ENCODE assay signal across 7 mouse cellular contexts in the genomic region with DNA sequence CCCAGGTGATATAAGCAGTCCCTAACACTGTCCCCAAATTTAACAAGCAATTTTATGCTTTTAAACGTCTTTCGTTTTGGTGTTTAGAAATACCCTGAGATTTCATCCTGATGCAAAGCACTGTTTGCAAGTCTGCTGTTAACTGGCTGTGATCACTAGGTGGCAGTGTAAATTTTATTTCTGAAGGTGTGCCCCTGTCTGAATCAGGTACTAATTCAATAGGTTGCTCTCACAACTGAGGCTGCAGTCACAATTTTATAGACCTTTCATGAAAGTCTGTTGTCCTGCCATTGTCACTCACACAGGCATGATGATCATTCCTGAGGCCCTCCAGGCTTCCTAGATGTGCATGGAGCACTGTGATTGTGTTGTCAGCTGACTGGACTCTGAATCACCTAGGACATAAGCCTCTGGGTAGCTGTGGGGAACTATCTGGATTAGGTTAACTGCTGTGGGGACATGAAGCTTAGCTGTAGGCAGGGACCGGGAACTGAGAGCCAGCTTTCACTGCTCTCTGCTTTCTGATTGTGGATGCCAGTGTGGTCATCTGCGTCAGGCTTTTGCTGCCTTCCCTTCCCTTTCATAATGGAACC. TPM values are rescaled to one million over a fixed set of nuclear protein-coding genes. Genes with fewer than 3 reads are reported as not detected.
DNase-seq lines count a peak whose midpoint lies in the region; ATAC-seq lines count a peak whose summit lies in the region.

No protein-coding gene starts in this region.

- H3K27me3 ChIP-seq in hindbrain, embryonic 14.5 days (ENCODE audit: control insufficient read depth, insufficient read depth, low read length): no peaks in the 10 kb centered on the region
- H3K27me3 ChIP-seq in hindbrain, embryonic 12.5 days: no peaks in the 10 kb centered on the region
- H3K27me3 ChIP-seq in midbrain, embryonic 13.5 days: no peaks in the 10 kb centered on the region
- no peaks in the 10 kb centered on the region for H3K27me3 ChIP-seq in midbrain, embryonic 11.5 days (ENCODE audit: control insufficient read depth, insufficient read depth, low read length)

- no peak overlapping the region for H3K4me3 ChIP-seq in hindbrain, embryonic 14.5 days (replicated peaks; ENCODE audit: low read length)
- H3K4me3 ChIP-seq in hindbrain, embryonic 12.5 days: no peak overlapping the region
- H3K4me3 ChIP-seq in midbrain, embryonic 13.5 days (replicated peaks): no peak overlapping the region
- H3K4me3 ChIP-seq in midbrain, embryonic 11.5 days (ENCODE audit: low read depth, low read length): no peak overlapping the region

- H3K4me2 ChIP-seq in hindbrain, embryonic 14.5 days (replicated peaks): no peak overlapping the region
- H3K4me2 ChIP-seq in hindbrain, embryonic 12.5 days (replicated peaks): no peak overlapping the region
- H3K4me2 ChIP-seq in midbrain, embryonic 13.5 days (replicated peaks): no peak overlapping the region
- H3K4me2 ChIP-seq in midbrain, embryonic 11.5 days: no peak overlapping the region

- no peaks in the 10 kb centered on the region for H3K9me3 ChIP-seq in hindbrain, embryonic 14.5 days (ENCODE audit: control insufficient read depth, low read length)
- H3K9me3 ChIP-seq in hindbrain, embryonic 12.5 days (replicated peaks): no peaks in the 10 kb centered on the region
- no peaks in the 10 kb centered on the region for H3K9me3 ChIP-seq in midbrain, embryonic 13.5 days
- H3K9me3 ChIP-seq in midbrain, embryonic 11.5 days (ENCODE audit: control insufficient read depth, low read length): no peaks in the 10 kb centered on the region

- DNase-seq in hindbrain, embryonic 14.5 days (ENCODE audit: low spot score): peak; percentile 73
- DNase-seq in midbrain, embryonic 11.5 days (ENCODE audit: low spot score, missing footprints): no peak
- peak; percentile 32 for DNase-seq in adipocyte (ENCODE audit: low spot score)
- peak; percentile 49 for DNase-seq in retina, embryonic 14.5 days (ENCODE audit: low spot score)
- no peak for DNase-seq in layer of hippocampus, adult 8-10 months (ENCODE audit: low spot score in 2 of 2)

- ATAC-seq in hindbrain, embryonic 14.5 days (ENCODE audit: low FRiP score): no peak
- no peak for ATAC-seq in hindbrain, embryonic 12.5 days (ENCODE audit: low FRiP score)
- ATAC-seq in midbrain, embryonic 13.5 days: no peak
- ATAC-seq in midbrain, embryonic 11.5 days (ENCODE audit: low FRiP score): no peak

- 71% methylated on average over 4 of the region's 4 CpGs for WGBS in hindbrain, embryonic 14.5 days
- 77% methylated on average over 4 of the region's 4 CpGs for WGBS in hindbrain, embryonic 12.5 days
- 71% methylated on average over 4 of the region's 4 CpGs for WGBS in midbrain, embryonic 13.5 days
- 68% methylated on average over 4 of the region's 4 CpGs for WGBS in midbrain, embryonic 11.5 days

- H3K4me1 ChIP-seq in hindbrain, embryonic 14.5 days (replicated peaks; ENCODE audit: control insufficient read depth, insufficient read depth, low read length): no peaks in the 10 kb centered on the region
- no peaks in the 10 kb centered on the region for H3K4me1 ChIP-seq in hindbrain, embryonic 12.5 days
- no peaks in the 10 kb centered on the region for H3K4me1 ChIP-seq in midbrain, embryonic 13.5 days (replicated peaks)
- H3K4me1 ChIP-seq in midbrain, embryonic 11.5 days (ENCODE audit: control insufficient read depth, insufficient read depth, low read length): no peaks in the 10 kb centered on the region

- no peaks in the 10 kb centered on the region for H3K36me3 ChIP-seq in hindbrain, embryonic 14.5 days (replicated peaks; ENCODE audit: control insufficient read depth, insufficient read depth)
- H3K36me3 ChIP-seq in hindbrain, embryonic 12.5 days: no peaks in the 10 kb centered on the region
- H3K36me3 ChIP-seq in midbrain, embryonic 13.5 days: no peaks in the 10 kb centered on the region
- no peaks in the 10 kb centered on the region for H3K36me3 ChIP-seq in midbrain, embryonic 11.5 days (ENCODE audit: control insufficient read depth, insufficient read depth, low read length)

- no peak overlapping the region for H3K9ac ChIP-seq in hindbrain, embryonic 14.5 days
- no peak overlapping the region for H3K9ac ChIP-seq in hindbrain, embryonic 12.5 days
- 0 out of 2 replicates have a peak overlapping the region, but pooled peaks have one; percentile 32 for H3K9ac ChIP-seq in midbrain, embryonic 13.5 days (replicated peaks)
- H3K9ac ChIP-seq in midbrain, embryonic 11.5 days (ENCODE audit: low read length): no peak overlapping the region

- H3K27ac ChIP-seq in hindbrain, embryonic 14.5 days: no peak overlapping the region
- H3K27ac ChIP-seq in hindbrain, embryonic 12.5 days: no peak overlapping the region
- no peak overlapping the region for H3K27ac ChIP-seq in midbrain, embryonic 13.5 days
- no peak overlapping the region for H3K27ac ChIP-seq in midbrain, embryonic 11.5 days (ENCODE audit: low read depth, low read length)

RNA-seq across cellular contexts. Expression of gene Stx18, which starts 59.1 kb away (rescaled TPM):
- polyA plus RNA-seq in hindbrain, embryonic 14.5 days (2014; fragmentation: Nextera tagmentation; extraction: Ambion mirVana): 35.1 and 38.5 TPM in 2 replicates
- polyA plus RNA-seq in hindbrain, embryonic 12.5 days (2016; fragmentation: Nextera tagmentation; extraction: Ambion mirVana): 42.3 and 45.1 TPM in 2 replicates
- 34.9 and 36.5 TPM in 2 replicates for polyA plus RNA-seq in midbrain, embryonic 13.5 days (2015; fragmentation: Nextera tagmentation; extraction: Ambion mirVana)
- 48.6 and 56.7 TPM in 2 replicates for polyA plus RNA-seq in midbrain, embryonic 11.5 days (2014; fragmentation: Nextera tagmentation; extraction: Ambion mirVana)
- total RNA-seq in layer of hippocampus, adult 8-10 months (2022): 10 to 100 TPM; 33.8 to 42.2 (median 38.1) TPM

Comparison
In these comparisons a context has a peak if more than half of its experiments do, and no peak if none do; other contexts are left out.
1. DNase-seq: peak in hindbrain, embryonic 14.5 days (single experiment), adipocyte (single experiment) and retina, embryonic 14.5 days (single experiment); none in midbrain, embryonic 11.5 days (single experiment) and layer of hippocampus, adult 8-10 months (0 of 2).